Mouse (Mus musculus) forebrain, embryonic 12.5 days (tissue): Measurements from ENCODE around the gene Gsdma3. TPM values are rescaled to one million over a fixed set of nuclear protein-coding genes. Genes with fewer than 3 reads are reported as not detected.

Experiments
- ATAC-seq: fragments of 200-750 bp; cut with Nextera tagmentation; 2 replicates; pipeline ENCODE4 v1.8.0; 2017; ENCODE audit warnings: moderate TSS enrichment; ENCODE audit not compliant: low FRiP score
- H3K27ac ChIP-seq: fragments of 300-500 bp; sonication (generic); 2 replicates; pipeline ENCODE4 v1.5.1; 2016; ENCODE audit warnings: mild to moderate bottlenecking
- H3K27me3 ChIP-seq: fragments of 300-500 bp; sonication (generic); 2 replicates; pipeline ENCODE4 v1.6.1; 2016; ENCODE audit warnings: mild to moderate bottlenecking
- H3K36me3 ChIP-seq: fragments of 300-500 bp; sonication (generic); replicated peaks from 2 replicates; pipeline ENCODE4 v1.6.1; 2016; ENCODE audit warnings: mild to moderate bottlenecking
- H3K4me1 ChIP-seq: fragments of 300-500 bp; sonication (generic); 2 replicates; pipeline ENCODE4 v1.6.1; 2016
- H3K4me2 ChIP-seq: fragments of 300-500 bp; sonication (generic); 2 replicates; pipeline ENCODE4 v1.6.1; 2016; ENCODE audit warnings: mild to moderate bottlenecking, moderate library complexity
- H3K4me3 ChIP-seq: fragments of 300-500 bp; sonication (generic); replicated peaks from 2 replicates; pipeline ENCODE4 v1.5.1; 2016; ENCODE audit warnings: mild to moderate bottlenecking
- H3K9ac ChIP-seq: fragments of 300-500 bp; sonication (generic); 2 replicates; pipeline ENCODE4 v1.6.1; 2016; ENCODE audit warnings: mild to moderate bottlenecking
- H3K9me3 ChIP-seq: fragments of 300-500 bp; sonication (generic); 2 replicates; pipeline ENCODE4 v1.6.1; 2016
- WGBS: fragments of 180-500 bp; shearing (Covaris S2); methylation state at CpG from one replicate; pipeline ENCODE4 v1.1.7; 2016; 5-methylcytosine and 5-hydroxymethylcytosine counted together
- polyA plus RNA-seq: library from polyadenylated mRNA; unstranded; fragments of >200 nt; fragmentation: Nextera tagmentation; extraction: Ambion mirVana; gene quantifications from 2 replicates; pipeline ENCODE4 v1.2.1, GENCODE M21; 2016

Gsdma3 gene
- not detected in 2 replicates for polyA plus RNA-seq

GRCm38 (mm10) chr11:98625611-98626410 lies at the start of gene Gsdma3, which contains the start of gene Gm12355:
Gene Gsdma3, plus strand, starts transcription at chr11:98626360.
Gene Gm12355, minus strand, starts transcription at chr11:98625661.
- Histone ChIP-seq H3K9me3 (peaks cover 5% of the 10 kb centered on the region; the same call in 1 of the 2 replicates), H3K4me2 (no peak within 1 kb of the TSS), H3K4me1 (no peaks in the 10 kb centered on the region), H3K27ac (no peak within 1 kb of the TSS), H3K27me3 (no peaks in the 10 kb centered on the region; the same call in 1 of the 2 replicates), H3K36me3 (no peaks in the 10 kb centered on the region), H3K4me3 (no peak within 1 kb of the TSS), H3K9ac (no peak within 1 kb of the TSS)
- 90% methylated on average over 10 of the region's 10 CpGs for WGBS
- no peak for ATAC-seq

- Histone ChIP-seq H3K9ac (no peak overlapping the region), H3K27ac (no peak overlapping the region), H3K36me3 (peaks cover 25% of the 10 kb centered on the region), H3K4me2 (no peak overlapping the region), H3K4me3 (no peak overlapping the region), H3K27me3 (no peaks in the 10 kb centered on the region), H3K9me3 (no peaks in the 10 kb centered on the region), H3K4me1 (no peaks in the 10 kb centered on the region)
- ATAC-seq = no peak
- 86% methylated on average over 5 of the region's 5 CpGs for WGBS
Measured at GRCm38 (mm10) chr11:98577776-98578175, 48.4 kb upstream of the Gsdma3 start.

- H3K4me3 ChIP-seq = no peak overlapping the region
- WGBS = 67% methylated on average over 16 of the region's 16 CpGs
- H3K27ac ChIP-seq = peak overlapping the region; percentile 21; the same call in 1 of the 2 replicates
- H3K9ac ChIP-seq = no peak overlapping the region
- H3K4me2 ChIP-seq = no peak overlapping the region
- no peak for ATAC-seq
- no peaks in the 10 kb centered on the region for H3K9me3 ChIP-seq
- peaks cover 9% of the 10 kb centered on the region for H3K4me1 ChIP-seq
- H3K36me3 ChIP-seq = peaks cover 39% of the 10 kb centered on the region
- H3K27me3 ChIP-seq = no peaks in the 10 kb centered on the region
Measured at GRCm38 (mm10) chr11:98580301-98581121, 45.6 kb upstream of the Gsdma3 start.

- H3K4me1 ChIP-seq = peaks cover 19% of the 10 kb centered on the region
- H3K4me2 ChIP-seq = no peak overlapping the region
- H3K27me3 ChIP-seq = no peaks in the 10 kb centered on the region
- 0 out of 2 replicates have a peak overlapping the region, but pooled peaks have one; percentile 21 for H3K27ac ChIP-seq
- 75% methylated on average over 17 of the region's 17 CpGs for WGBS
- no peaks in the 10 kb centered on the region for H3K9me3 ChIP-seq
- peaks cover 39% of the 10 kb centered on the region for H3K36me3 ChIP-seq
- no peak overlapping the region for H3K4me3 ChIP-seq
- ATAC-seq = no peak
- no peak overlapping the region for H3K9ac ChIP-seq
Measured at GRCm38 (mm10) chr11:98581286-98582029, 44.7 kb upstream of the Gsdma3 start.

GRCm38 (mm10) chr11:98582030-98582388 lies 44.2 kb upstream of the Gsdma3 start:
- no peak for ATAC-seq
- H3K9ac ChIP-seq = no peak overlapping the region
- H3K36me3 ChIP-seq = peaks cover 39% of the 10 kb centered on the region
- peaks cover 19% of the 10 kb centered on the region for H3K4me1 ChIP-seq
- no peak overlapping the region for H3K4me3 ChIP-seq
- WGBS = 83% methylated on average over 8 of the region's 8 CpGs
- H3K27ac ChIP-seq = no peak overlapping the region
- no peaks in the 10 kb centered on the region for H3K27me3 ChIP-seq
- no peak overlapping the region for H3K4me2 ChIP-seq
- H3K9me3 ChIP-seq = no peaks in the 10 kb centered on the region

GRCm38 (mm10) chr11:98582551-98583264 lies 43.5 kb upstream of the Gsdma3 start:
- Histone ChIP-seq H3K9me3 (no peaks in the 10 kb centered on the region), H3K9ac (no peak overlapping the region), H3K27me3 (no peaks in the 10 kb centered on the region), H3K27ac (peak overlapping the region; percentile 5; the same call in 1 of the 2 replicates), H3K4me3 (no peak overlapping the region), H3K4me2 (no peak overlapping the region), H3K4me1 (peaks cover 24% of the 10 kb centered on the region), H3K36me3 (peaks cover 39% of the 10 kb centered on the region)
- no peak for ATAC-seq
- 91% methylated on average over 12 of the region's 12 CpGs for WGBS

GRCm38 (mm10) chr11:98583265-98583552 lies 43.0 kb upstream of the Gsdma3 start:
- peaks cover 29% of the 10 kb centered on the region for H3K4me1 ChIP-seq
- no peak overlapping the region for H3K27ac ChIP-seq
- H3K9ac ChIP-seq = no peak overlapping the region

GRCm38 (mm10) chr11:98583571-98583970 lies 42.6 kb upstream of the Gsdma3 start:
- H3K4me1 ChIP-seq = peaks cover 32% of the 10 kb centered on the region
- no peak for ATAC-seq

More at GRCm38 (mm10) chr11:98583265-98583552, 43.0 kb upstream of the Gsdma3 start:
- ATAC-seq = no peak
- Histone ChIP-seq H3K9me3 (no peaks in the 10 kb centered on the region), H3K36me3 (peaks cover 39% of the 10 kb centered on the region), H3K4me3 (no peak overlapping the region), H3K27me3 (no peaks in the 10 kb centered on the region), H3K4me2 (no peak overlapping the region)
- 92% methylated on average over 3 of the region's 3 CpGs for WGBS

GRCm38 (mm10) chr11:98584146-98584545 lies 42.0 kb upstream of the Gsdma3 start:
- no peak overlapping the region for H3K4me2 ChIP-seq
- H3K9me3 ChIP-seq = no peaks in the 10 kb centered on the region
- H3K27ac ChIP-seq = no peak overlapping the region
- H3K9ac ChIP-seq = no peak overlapping the region
- WGBS = 79% methylated on average over 1 of the region's 1 CpGs
- no peaks in the 10 kb centered on the region for H3K27me3 ChIP-seq
- H3K36me3 ChIP-seq = peaks cover 39% of the 10 kb centered on the region
- no peak overlapping the region for H3K4me3 ChIP-seq
- no peak for ATAC-seq
- H3K4me1 ChIP-seq = peaks cover 33% of the 10 kb centered on the region

More at GRCm38 (mm10) chr11:98583571-98583970, 42.6 kb upstream of the Gsdma3 start:
- H3K9me3 ChIP-seq = no peaks in the 10 kb centered on the region
- no peak overlapping the region for H3K4me2 ChIP-seq
- H3K27ac ChIP-seq = no peak overlapping the region
- 45% methylated on average over 3 of the region's 3 CpGs for WGBS
- no peak overlapping the region for H3K9ac ChIP-seq
- no peaks in the 10 kb centered on the region for H3K27me3 ChIP-seq
- H3K36me3 ChIP-seq = peaks cover 39% of the 10 kb centered on the region
- no peak overlapping the region for H3K4me3 ChIP-seq

GRCm38 (mm10) chr11:98584629-98585177 lies 41.5 kb upstream of the Gsdma3 start:
- peaks cover 33% of the 10 kb centered on the region for H3K4me1 ChIP-seq
- no peak overlapping the region for H3K4me3 ChIP-seq
- no peak overlapping the region for H3K27ac ChIP-seq
- H3K27me3 ChIP-seq = 0 out of 2 replicates have a peak, but pooled peaks cover 4% of the 10 kb centered on the region
- H3K4me2 ChIP-seq = no peak overlapping the region
- no peak overlapping the region for H3K9ac ChIP-seq
- no peaks in the 10 kb centered on the region for H3K9me3 ChIP-seq
- 90% methylated on average over 6 of the region's 6 CpGs for WGBS
- H3K36me3 ChIP-seq = peaks cover 39% of the 10 kb centered on the region
- no peak for ATAC-seq
